Mouse (Mus musculus) C2C12 (cell line): Measurements from ENCODE around the gene Cux1. TPM values are rescaled to one million over a fixed set of nuclear protein-coding genes. Genes with fewer than 3 reads are reported as not detected.

Experiments
- H3K27me3 ChIP-seq: one replicate; pipeline ENCODE4 v1.6.1; 2011; ENCODE audit not compliant: control insufficient read depth, insufficient read depth, insufficient read length
- H3K36me3 ChIP-seq: one replicate; pipeline ENCODE4 v1.6.1; 2011; ENCODE audit not compliant: control insufficient read depth, insufficient read depth
- H3K4me3 ChIP-seq: one replicate; pipeline ENCODE4 v1.5.1; 2011; ENCODE audit warnings: mild to moderate bottlenecking, control low read depth; ENCODE audit not compliant: poor library complexity, insufficient read depth, severe bottlenecking
- H3K79me2 ChIP-seq: one replicate; pipeline ENCODE4 v1.6.1; 2011; ENCODE audit not compliant: control insufficient read depth, insufficient read depth
- H3K79me3 ChIP-seq: one replicate; pipeline ENCODE4 v1.6.1; 2011; ENCODE audit warnings: low read depth, control low read depth
- H3ac ChIP-seq: one replicate; pipeline ENCODE3; 2011; ENCODE audit warnings: low read depth; ENCODE audit not compliant: control insufficient read depth, insufficient read length
- CEBPB ChIP-seq: IDR thresholded peaks from one replicate; pipeline ENCODE4 v1.6.1; 2011; ENCODE audit warnings: low read depth, mild to moderate bottlenecking, control low read depth, moderate library complexity
- CTCF ChIP-seq: IDR thresholded peaks from one replicate; pipeline ENCODE4 v1.5.1; 2011; ENCODE audit not compliant: control insufficient read depth, insufficient read depth, insufficient read length
- FOSL1 ChIP-seq: IDR thresholded peaks from one replicate; pipeline ENCODE4 v1.8.0; 2011; ENCODE audit warnings: mild to moderate bottlenecking, low read length; ENCODE audit not compliant: poor library complexity, insufficient read depth, severe bottlenecking
- MAX ChIP-seq: IDR thresholded peaks from one replicate; pipeline ENCODE4 v1.6.1; 2011; ENCODE audit warnings: mild to moderate bottlenecking, control low read depth
- MYOD1 ChIP-seq: IDR thresholded peaks from one replicate; pipeline ENCODE4 v1.6.1; 2011; ENCODE audit warnings: low read depth; ENCODE audit not compliant: control insufficient read depth, insufficient read length
- MYOG ChIP-seq: IDR thresholded peaks from one replicate; pipeline ENCODE4 v1.6.1; 2011; ENCODE audit not compliant: control insufficient read depth, insufficient read length; ENCODE audit errors: extremely low read depth
- USF1 ChIP-seq: IDR thresholded peaks from one replicate; pipeline ENCODE4 v1.6.1; 2011; ENCODE audit warnings: low read depth, mild to moderate bottlenecking, control low read depth, moderate library complexity
- polyA plus RNA-seq: library from polyadenylated mRNA; unstranded; fragments of >200 nt; fragmentation: generic; extraction: Trizol; gene quantifications from one replicate; pipeline ENCODE4 v1.2.1, GENCODE M21; 2012; ENCODE audit warnings: missing spikeins

The Cux1 gene
- polyA plus RNA-seq, 1 experiment, result 43.9 TPM

DNA sequence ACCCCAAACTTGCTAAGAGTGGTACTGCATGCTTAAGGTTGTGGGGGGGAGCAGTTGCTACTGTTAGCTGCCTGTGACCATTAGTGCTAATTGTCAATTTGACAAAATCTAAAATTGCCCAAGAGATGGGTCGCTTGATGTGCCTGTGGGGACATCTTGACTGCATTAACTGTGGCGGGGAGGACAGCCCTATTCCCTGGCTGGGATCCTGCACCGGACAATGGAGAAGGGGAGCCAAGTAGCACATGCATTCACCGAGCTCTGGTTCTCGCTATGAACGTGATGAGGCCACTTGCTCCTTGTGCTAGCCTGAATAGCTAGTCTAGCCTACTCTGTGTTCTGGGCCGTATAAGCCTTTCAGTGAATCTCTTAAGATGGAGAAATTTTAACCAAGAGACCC, 72.4 kb downstream of the Cux1 start:
- no peaks in the 10 kb centered on the region for H3K27me3 ChIP-seq

DNA sequence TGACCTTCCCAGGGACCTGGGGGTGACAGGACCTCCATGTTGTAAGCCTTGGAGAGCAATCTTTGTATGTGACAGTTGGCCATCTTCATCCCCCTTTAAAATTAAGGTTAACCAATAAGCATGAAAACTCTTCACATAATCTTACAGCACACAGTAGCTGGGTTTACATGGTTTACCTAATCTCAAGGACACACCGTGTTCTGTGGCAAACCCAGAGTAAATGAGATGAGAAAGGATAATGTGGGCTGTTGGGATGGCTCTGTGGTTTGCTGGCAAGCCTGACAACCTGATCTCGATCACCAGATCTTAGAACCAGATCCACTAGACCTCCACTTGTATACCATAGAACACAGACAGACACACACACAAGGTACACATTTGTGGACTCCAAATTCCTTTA, 73.0 kb downstream of the Cux1 start:
- no peak for TF ChIP-seq MYOD1
- no peak for TF ChIP-seq FOSL1
- no peak for TF ChIP-seq MAX
- TF ChIP-seq CTCF, result no peak
- no peak for TF ChIP-seq MYOG
- TF ChIP-seq USF1, result no peak
- no peak for TF ChIP-seq CEBPB
- H3K4me3 ChIP-seq, result no peak overlapping the region
- H3ac ChIP-seq, result no peak overlapping the region
- peaks cover 89% of the 10 kb centered on the region for H3K79me3 ChIP-seq
- H3K79me2 ChIP-seq, result peaks cover 100% of the 10 kb centered on the region
- H3K27me3 ChIP-seq, result no peaks in the 10 kb centered on the region
- no peaks in the 10 kb centered on the region for H3K36me3 ChIP-seq

More for the DNA sequence above, 72.4 kb downstream of the Cux1 start:
- no peak for TF ChIP-seq MYOG
- TF ChIP-seq CEBPB, result no peak
- no peak for TF ChIP-seq CTCF
- Histone ChIP-seq H3K79me2 (peaks cover 100% of the 10 kb centered on the region), H3ac (no peak overlapping the region), H3K4me3 (no peak overlapping the region), H3K36me3 (no peaks in the 10 kb centered on the region), H3K79me3 (peaks cover 89% of the 10 kb centered on the region)

DNA sequence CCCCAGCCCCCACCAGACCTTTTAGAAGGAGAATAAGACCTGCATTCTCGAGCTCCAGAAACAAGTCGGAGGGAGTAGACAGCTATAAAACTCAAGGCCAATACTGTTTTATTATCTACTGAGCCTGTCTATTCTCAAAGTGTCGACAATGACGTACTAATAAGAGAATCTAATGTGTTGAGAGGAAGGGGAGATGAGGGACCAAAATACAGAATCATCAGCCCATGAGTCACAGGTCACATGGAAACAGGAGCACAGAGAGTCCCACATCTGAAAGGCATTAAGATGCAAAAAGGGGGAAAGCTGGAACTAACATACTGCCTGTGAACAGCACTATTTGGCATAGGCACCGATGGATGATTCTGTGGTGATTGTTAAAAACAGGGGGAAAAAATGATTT, 77.8 kb downstream of the Cux1 start:
- TF ChIP-seq MYOD1 (no peak), CEBPB (no peak), FOSL1 (no peak), MAX (no peak)

DNA sequence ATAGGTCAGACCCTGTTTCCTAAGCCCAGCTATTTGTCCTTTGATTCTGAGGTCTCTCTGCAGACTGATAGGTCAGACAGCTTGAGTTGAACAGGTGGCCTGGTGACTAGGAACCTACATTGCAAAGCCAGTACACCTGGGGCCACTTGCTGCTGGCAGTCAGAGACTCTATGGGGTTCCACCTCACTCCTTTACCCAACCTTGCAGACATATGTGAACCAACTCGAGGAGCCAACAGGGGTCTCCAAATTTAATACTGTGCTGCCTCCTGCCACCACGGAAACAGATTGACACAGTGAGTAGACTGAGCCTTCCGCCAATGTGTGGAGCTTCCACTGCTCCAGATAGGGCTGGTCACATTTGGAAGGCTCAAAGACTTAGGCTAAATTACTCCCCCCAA, 78.6 kb downstream of the Cux1 start:
- Histone ChIP-seq H3K79me2 (peaks cover 83% of the 10 kb centered on the region), H3K36me3 (peaks cover 15% of the 10 kb centered on the region), H3K79me3 (peaks cover 69% of the 10 kb centered on the region), H3K4me3 (no peak overlapping the region), H3ac (no peak overlapping the region), H3K27me3 (no peaks in the 10 kb centered on the region)
- no peak for TF ChIP-seq MAX
- TF ChIP-seq USF1, result no peak
- TF ChIP-seq MYOG, result no peak
- TF ChIP-seq FOSL1, result no peak
- TF ChIP-seq CTCF, result no peak
- no peak for TF ChIP-seq CEBPB
- no peak for TF ChIP-seq MYOD1

More for the DNA sequence above, 77.8 kb downstream of the Cux1 start:
- Histone ChIP-seq H3ac (no peak overlapping the region), H3K79me3 (peaks cover 75% of the 10 kb centered on the region), H3K36me3 (peaks cover 13% of the 10 kb centered on the region), H3K4me3 (no peak overlapping the region), H3K79me2 (peaks cover 90% of the 10 kb centered on the region), H3K27me3 (no peaks in the 10 kb centered on the region)

DNA sequence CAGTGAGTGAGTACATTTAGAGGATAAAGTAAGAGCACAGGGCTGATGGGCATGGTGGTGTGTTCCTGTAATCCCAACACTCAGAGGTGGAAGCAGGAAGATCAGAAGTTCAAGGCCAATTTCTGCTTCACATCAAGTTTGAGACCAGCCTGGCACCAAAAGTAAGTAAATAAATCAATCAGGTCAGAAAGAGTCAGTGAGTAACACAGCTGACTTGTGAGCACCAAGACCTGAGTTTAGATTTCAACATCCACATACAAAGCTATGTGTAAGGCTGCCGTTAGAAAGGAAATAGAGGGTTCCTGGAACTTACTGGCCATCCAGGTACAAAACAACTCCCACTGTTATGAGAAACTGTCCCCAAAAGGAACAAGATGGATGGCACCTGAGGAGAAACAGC, 79.1 kb downstream of the Cux1 start:
- Histone ChIP-seq H3K36me3 (peaks cover 15% of the 10 kb centered on the region), H3ac (no peak overlapping the region), H3K79me3 (peaks cover 66% of the 10 kb centered on the region), H3K27me3 (no peaks in the 10 kb centered on the region), H3K4me3 (no peak overlapping the region), H3K79me2 (peaks cover 78% of the 10 kb centered on the region)
- TF ChIP-seq MYOG (no peak), CTCF (no peak), MYOD1 (no peak), USF1 (no peak), MAX (no peak), CEBPB (no peak), FOSL1 (no peak)

DNA sequence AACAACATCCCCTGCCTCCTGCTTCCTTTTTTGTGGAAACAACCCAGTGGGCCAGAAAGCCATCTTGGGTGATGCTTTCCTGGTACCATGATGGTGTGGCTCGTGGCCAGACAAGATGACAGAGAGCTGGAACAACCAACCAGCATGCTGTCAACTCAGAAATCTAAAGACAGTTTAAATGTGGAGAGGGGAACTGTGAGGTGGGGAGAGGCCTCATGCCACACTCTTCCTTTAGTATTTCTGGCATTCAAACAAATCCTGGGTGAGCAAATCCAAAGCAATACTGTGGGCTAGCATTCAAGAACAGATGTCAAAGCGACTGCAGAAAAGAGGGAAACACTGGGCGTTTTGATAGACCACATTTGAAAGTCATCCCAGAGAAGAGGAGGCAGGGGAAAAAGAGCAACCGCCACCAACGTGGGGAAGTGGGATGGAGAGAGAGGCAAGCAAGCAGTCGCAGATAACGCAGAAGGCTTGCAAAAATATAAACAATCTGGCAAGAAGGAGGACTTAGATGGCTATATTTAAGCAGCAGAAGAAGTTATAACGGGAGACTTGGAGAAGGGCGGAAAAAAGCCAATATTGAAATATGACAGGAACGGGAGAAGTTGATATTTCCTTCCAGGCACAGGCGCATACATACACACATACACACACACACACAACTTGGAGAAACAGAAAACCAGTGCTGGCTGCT, 79.7 kb downstream of the Cux1 start:
- H3K79me2 ChIP-seq, result peaks cover 71% of the 10 kb centered on the region
- TF ChIP-seq CTCF, result no peak
- no peak for TF ChIP-seq MAX
- no peak for TF ChIP-seq CEBPB
- no peak for TF ChIP-seq MYOD1
- no peak for TF ChIP-seq MYOG
- TF ChIP-seq USF1, result no peak
- TF ChIP-seq FOSL1, result no peak
- no peaks in the 10 kb centered on the region for H3K27me3 ChIP-seq

More for the DNA sequence above, 79.7 kb downstream of the Cux1 start:
- H3K36me3 ChIP-seq, result peaks cover 15% of the 10 kb centered on the region
- H3K4me3 ChIP-seq, result no peak overlapping the region
- no peak overlapping the region for H3ac ChIP-seq
- H3K79me3 ChIP-seq, result peaks cover 60% of the 10 kb centered on the region
